Mouse (Mus musculus) intestine, embryonic 14.5 days (tissue): Measurements from ENCODE around the gene Mis12. TPM values are rescaled to one million over a fixed set of nuclear protein-coding genes. Genes with fewer than 3 reads are reported as not detected.

Experiments
- ATAC-seq: fragments of 200-750 bp; cut with Nextera tagmentation; replicated peaks from 2 replicates; pipeline ENCODE4 v1.8.0; 2017; ENCODE audit warnings: low read depth, moderate number of reproducible peaks, moderate TSS enrichment, moderate library complexity; ENCODE audit not compliant: low FRiP score, low TSS enrichment
- DNase-seq: peaks from one replicate; pipeline ENCODE4 v3.0.0-alpha.2; 2018; ENCODE audit warnings: low spot score
- H3K27ac ChIP-seq: fragments of 300-500 bp; sonication (generic); 2 replicates; pipeline ENCODE4 v1.5.1; 2014; ENCODE audit warnings: low read depth, mild to moderate bottlenecking, control low read depth
- H3K27me3 ChIP-seq: fragments of 300-500 bp; sonication (generic); replicated peaks from 2 replicates; pipeline ENCODE4 v1.6.1; 2014; ENCODE audit warnings: low read length, control low read depth; ENCODE audit not compliant: control insufficient read depth, insufficient read depth
- H3K36me3 ChIP-seq: fragments of 300-500 bp; sonication (generic); 2 replicates; pipeline ENCODE4 v1.6.1; 2014; ENCODE audit warnings: low read length, control low read depth; ENCODE audit not compliant: control insufficient read depth, insufficient read depth
- H3K4me1 ChIP-seq: fragments of 300-500 bp; sonication (generic); replicated peaks from 2 replicates; pipeline ENCODE4 v1.6.1; 2014; ENCODE audit warnings: low read length, control low read depth, mixed read lengths; ENCODE audit not compliant: control insufficient read depth, insufficient read depth
- H3K4me2 ChIP-seq: fragments of 300-500 bp; sonication (generic); 2 replicates; pipeline ENCODE4 v1.6.1; 2014; ENCODE audit warnings: low read length
- H3K4me3 ChIP-seq: fragments of 300-500 bp; sonication (generic); 2 replicates; pipeline ENCODE4 v1.5.1; 2014; ENCODE audit warnings: low read depth, low read length, control low read depth, mixed read lengths
- H3K9ac ChIP-seq: fragments of 300-500 bp; sonication (generic); 2 replicates; pipeline ENCODE4 v1.6.1; 2014; ENCODE audit warnings: mild to moderate bottlenecking, low read length
- H3K9me3 ChIP-seq: fragments of 300-500 bp; sonication (generic); 2 replicates; pipeline ENCODE4 v1.6.1; 2016; ENCODE audit warnings: low read length, control low read depth; ENCODE audit not compliant: control insufficient read depth
- WGBS: fragments of 180-500 bp; shearing (Covaris S2); extraction: QIAGEN DNeasy Blood & Tissue Kit; methylation state at CpG from one replicate; pipeline ENCODE4 v1.1.7; 2014; 5-methylcytosine and 5-hydroxymethylcytosine counted together
- polyA plus RNA-seq: library from polyadenylated mRNA; unstranded; fragments of >200 nt; fragmentation: Nextera tagmentation; extraction: Ambion mirVana; gene quantifications from 2 replicates; pipeline ENCODE4 v1.2.1, GENCODE M21; 2014

The Mis12 gene
- polyA plus RNA-seq, 1 experiment from 2014 or later = 28.5 TPM

- 87% methylated on average over 7 of the region's 7 CpGs for WGBS
- no peak overlapping the region for H3K4me2 ChIP-seq
- no peak for ATAC-seq
- peaks cover 52% of the 10 kb centered on the region for H3K36me3 ChIP-seq
- H3K4me1 ChIP-seq = peaks cover 5% of the 10 kb centered on the region
- H3K27ac ChIP-seq = no peak overlapping the region
- H3K9ac ChIP-seq = no peak overlapping the region
- no peak overlapping the region for H3K4me3 ChIP-seq
- no peak for DNase-seq
- H3K27me3 ChIP-seq = no peaks in the 10 kb centered on the region
- H3K9me3 ChIP-seq = no peaks in the 10 kb centered on the region
Measured at GRCm38 (mm10) chr11:71007831-71008230, 11.6 kb upstream of the Mis12 start.

- no peak overlapping the region for H3K27ac ChIP-seq
- WGBS = 89% methylated on average over 3 of the region's 3 CpGs
- no peaks in the 10 kb centered on the region for H3K9me3 ChIP-seq
- H3K9ac ChIP-seq = no peak overlapping the region
- no peaks in the 10 kb centered on the region for H3K27me3 ChIP-seq
- no peak for ATAC-seq
- no peaks in the 10 kb centered on the region; the same call in 1 of the 2 replicates for H3K4me1 ChIP-seq
- H3K4me2 ChIP-seq = no peak overlapping the region
- peaks cover 55% of the 10 kb centered on the region for H3K36me3 ChIP-seq
- DNase-seq = no peak
- no peak overlapping the region for H3K4me3 ChIP-seq
Measured at GRCm38 (mm10) chr11:71008321-71008720, 11.1 kb upstream of the Mis12 start.

DNA sequence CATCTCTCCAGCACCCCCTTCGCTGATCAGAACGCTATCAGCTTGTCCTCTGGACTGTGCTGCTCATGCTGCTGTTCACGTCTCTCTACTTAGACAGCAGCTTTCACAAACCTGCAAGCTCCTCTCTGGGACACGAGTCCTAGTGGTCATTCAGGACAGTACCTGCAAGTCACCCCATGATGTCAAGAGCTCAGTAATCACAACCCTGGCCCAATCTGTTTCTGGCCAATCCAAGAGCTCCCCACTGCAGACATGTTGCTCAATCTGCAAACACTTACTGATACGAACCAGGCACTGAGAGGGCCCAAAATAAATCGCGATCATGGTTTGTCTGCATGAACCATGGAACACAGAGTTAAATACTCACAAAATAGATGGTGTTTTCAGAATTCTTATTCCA lies 6.7 kb upstream of the Mis12 start:
- ATAC-seq (no peak), DNase-seq (no peak)
- WGBS = 97% methylated on average over 7 of the region's 7 CpGs
- Histone ChIP-seq H3K4me1 (peaks cover 7% of the 10 kb centered on the region; the same call in 1 of the 2 replicates), H3K4me3 (no peak overlapping the region), H3K27ac (no peak overlapping the region), H3K27me3 (no peaks in the 10 kb centered on the region), H3K9me3 (no peaks in the 10 kb centered on the region), H3K4me2 (no peak overlapping the region), H3K36me3 (peaks cover 61% of the 10 kb centered on the region), H3K9ac (no peak overlapping the region)

GRCm38 (mm10) chr11:71017051-71017450 lies 2.4 kb upstream of the Mis12 start:
- no peak for DNase-seq
- peaks cover 28% of the 10 kb centered on the region for H3K36me3 ChIP-seq
- no peak for ATAC-seq
- no peaks in the 10 kb centered on the region for H3K27me3 ChIP-seq
- WGBS = 78% methylated on average over 1 of the region's 1 CpGs
- no peaks in the 10 kb centered on the region for H3K9me3 ChIP-seq
- H3K4me1 ChIP-seq = peaks cover 20% of the 10 kb centered on the region
- H3K27ac ChIP-seq = no peak overlapping the region
- no peak overlapping the region for H3K4me3 ChIP-seq
- H3K9ac ChIP-seq = no peak overlapping the region
- no peak overlapping the region for H3K4me2 ChIP-seq

DNA sequence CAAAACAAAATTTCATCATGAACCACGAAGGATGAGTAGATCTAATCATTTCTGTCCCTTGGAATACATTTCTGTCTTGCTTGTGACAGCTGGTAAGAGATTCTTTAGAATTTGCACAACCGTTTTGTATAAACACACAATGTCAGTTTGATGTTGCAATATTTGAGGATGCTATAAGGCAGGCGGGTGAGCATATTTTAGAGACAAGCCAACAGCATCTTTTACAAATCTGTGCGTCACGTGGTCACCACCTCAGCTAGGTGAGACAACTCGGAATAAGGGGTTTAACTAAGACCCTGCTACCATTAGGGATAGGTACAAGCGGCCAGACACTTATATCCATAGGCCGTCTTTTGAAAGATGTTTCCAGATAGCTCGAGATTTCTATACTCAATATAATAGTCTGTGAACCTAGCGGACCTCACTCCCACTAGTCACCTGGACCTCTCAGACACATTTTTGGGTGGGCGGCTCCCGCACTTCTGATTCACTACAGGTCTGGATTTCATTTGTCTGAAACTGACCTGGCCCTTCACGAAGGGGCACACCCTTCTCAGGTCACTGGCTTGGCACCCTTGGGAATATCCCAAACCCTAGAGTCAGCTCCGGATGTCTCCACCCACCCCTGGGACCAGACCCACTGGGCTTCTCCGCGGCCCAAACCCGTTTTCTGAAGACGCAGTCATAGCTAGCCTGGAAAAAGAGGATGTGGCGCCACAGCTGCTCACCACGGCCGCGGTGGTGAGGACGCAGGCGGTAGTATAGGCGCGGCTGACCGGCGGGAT lies 803 bp upstream of the Mis12 start:
- peak; percentile 53; the same call in 1 of the 2 replicates for ATAC-seq
- H3K4me3 ChIP-seq = peak overlapping the region; percentile 68
- H3K9me3 ChIP-seq = no peaks in the 10 kb centered on the region
- peak overlapping the region; percentile 57; the same call in 1 of the 2 replicates for H3K27ac ChIP-seq
- H3K9ac ChIP-seq = peak overlapping the region; percentile 77
- WGBS = 4% methylated on average over 28 of the region's 28 CpGs
- peak overlapping the region; percentile 94 for H3K4me2 ChIP-seq
- H3K27me3 ChIP-seq = no peaks in the 10 kb centered on the region
- H3K4me1 ChIP-seq = peaks cover 20% of the 10 kb centered on the region
- H3K36me3 ChIP-seq = peaks cover 19% of the 10 kb centered on the region
- no peak for DNase-seq

DNA sequence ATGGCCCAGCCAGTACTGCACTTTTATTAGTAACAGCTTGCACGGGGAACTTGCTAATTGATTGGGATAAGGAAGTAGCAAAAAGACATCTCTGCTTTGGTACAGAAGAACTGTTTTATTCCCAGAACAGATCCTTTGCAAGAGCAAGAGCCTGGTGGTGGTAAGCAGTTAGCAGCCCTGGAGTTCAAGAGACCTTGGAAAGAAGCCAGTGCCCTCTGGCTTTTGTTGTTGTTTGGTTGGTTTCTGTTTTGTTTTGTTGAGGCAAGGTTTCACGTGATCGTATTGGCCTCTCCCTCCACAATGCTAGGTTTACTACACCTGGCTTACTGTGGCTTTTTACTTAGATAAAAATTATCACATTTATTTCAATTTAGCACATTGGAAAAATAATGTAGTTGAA lies 8.9 kb downstream of the Mis12 start:
- H3K9me3 ChIP-seq = no peaks in the 10 kb centered on the region
- DNase-seq (no peak), ATAC-seq (no peak)
- H3K27ac ChIP-seq = no peak overlapping the region
- peaks cover 6% of the 10 kb centered on the region; the same call in 1 of the 2 replicates for H3K4me1 ChIP-seq
- no peak overlapping the region for H3K9ac ChIP-seq
- H3K4me2 ChIP-seq = no peak overlapping the region
- no peaks in the 10 kb centered on the region for H3K27me3 ChIP-seq
- no peak overlapping the region for H3K4me3 ChIP-seq
- WGBS = 81% methylated on average over 3 of the region's 3 CpGs
- peaks cover 41% of the 10 kb centered on the region for H3K36me3 ChIP-seq

- Histone ChIP-seq H3K27ac (no peak overlapping the region), H3K9ac (no peak overlapping the region), H3K4me1 (peaks cover 6% of the 10 kb centered on the region; the same call in 1 of the 2 replicates), H3K27me3 (no peaks in the 10 kb centered on the region), H3K9me3 (no peaks in the 10 kb centered on the region), H3K4me3 (no peak overlapping the region), H3K36me3 (peaks cover 32% of the 10 kb centered on the region), H3K4me2 (no peak overlapping the region)
- WGBS = 69% methylated on average over 3 of the region's 3 CpGs
- ATAC-seq = no peak
- no peak for DNase-seq
Measured at GRCm38 (mm10) chr11:71029403-71030118, 10.2 kb downstream of the Mis12 start.

DNA sequence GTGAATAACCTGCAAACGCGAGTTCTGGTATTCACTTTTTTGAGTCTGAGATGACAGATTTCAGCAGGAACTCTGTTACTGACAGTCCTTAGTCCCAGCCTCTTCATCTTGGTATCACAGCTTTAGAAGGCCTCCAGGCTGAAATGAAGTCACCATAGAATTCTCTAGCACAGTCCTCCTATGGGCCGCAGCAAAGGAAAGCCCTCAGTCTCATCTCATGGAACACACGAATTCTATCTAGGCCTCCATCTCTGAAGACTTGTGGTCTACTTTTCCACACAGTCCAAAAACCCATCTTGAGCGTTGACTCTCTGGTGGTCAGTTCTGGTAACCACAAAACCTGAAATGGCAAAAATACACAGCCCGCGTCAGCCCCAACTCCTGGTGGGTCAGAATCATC lies 12.7 kb downstream of the Mis12 start:
- WGBS = 62% methylated on average over 7 of the region's 7 CpGs
- Histone ChIP-seq H3K9ac (peak overlapping the region; percentile 64), H3K27ac (peak overlapping the region; percentile 74; the same call in 1 of the 2 replicates)

More for the DNA sequence above, 12.7 kb downstream of the Mis12 start:
- H3K27me3 ChIP-seq = no peaks in the 10 kb centered on the region
- H3K4me3 ChIP-seq = peak overlapping the region; percentile 62
- H3K4me2 ChIP-seq = peak overlapping the region; percentile 75
- H3K4me1 ChIP-seq = peaks cover 6% of the 10 kb centered on the region; the same call in 1 of the 2 replicates
- ATAC-seq = no peak
- H3K9me3 ChIP-seq = no peaks in the 10 kb centered on the region
- DNase-seq = no peak
- peaks cover 7% of the 10 kb centered on the region for H3K36me3 ChIP-seq
